Mouse (Mus musculus) Patski (cell line): ENCODE measurements around the gene Ankrd44. TPM values are rescaled to one million over a fixed set of nuclear protein-coding genes. Genes with fewer than 3 reads are reported as not detected.

Source experiments
- ATAC-seq: fragments of 100-300 bp; one replicate; pipeline ENCODE4 v1.8.0; 2021
- CTCF ChIA-PET: fragments of 350-600 bp; sonication (Branson Sonifier 250); formaldehyde crosslinking; loops from one replicate; lab custom pipeline; 2022; ENCODE audit warnings: inconsistent platforms; lab: Charles Lee
- POLR2A ChIA-PET: fragments of 350-600 bp; sonication (Branson Sonifier 250); formaldehyde crosslinking; loops from one replicate; lab custom pipeline; 2022; ENCODE audit warnings: antibody characterized with exemption, inconsistent platforms; lab: Charles Lee
- DNase-seq: peaks from one replicate; pipeline ENCODE4 v3.0.0-alpha.2; 2011; ENCODE audit warnings: low read depth, low spot score
- H3K27me3 ChIP-seq: fragments of 371-371 bp; one replicate; pipeline ENCODE4 v1.5.1; 2021
- CTCF ChIP-seq: fragments of 100-300 bp; IDR thresholded peaks from one replicate; pipeline ENCODE4 v1.5.1; 2021
- in situ Hi-C: fragments of 300-500 bp; cut with MboI; formaldehyde crosslinking; loops from 3 replicates; pipeline ENCODE4 v1.11.1; 2018; ENCODE audit warnings: low pct_unique_long_range_greater_than_20kb, mixed read lengths
- polyA plus RNA-seq: library from polyadenylated mRNA; unstranded; gene quantifications from one replicate; pipeline ENCODE4 v1.2.3, GENCODE M21; 2021

Gene Ankrd44
- polyA plus RNA-seq, 1 experiment from 2014 or later: 31.2 TPM

DNA sequence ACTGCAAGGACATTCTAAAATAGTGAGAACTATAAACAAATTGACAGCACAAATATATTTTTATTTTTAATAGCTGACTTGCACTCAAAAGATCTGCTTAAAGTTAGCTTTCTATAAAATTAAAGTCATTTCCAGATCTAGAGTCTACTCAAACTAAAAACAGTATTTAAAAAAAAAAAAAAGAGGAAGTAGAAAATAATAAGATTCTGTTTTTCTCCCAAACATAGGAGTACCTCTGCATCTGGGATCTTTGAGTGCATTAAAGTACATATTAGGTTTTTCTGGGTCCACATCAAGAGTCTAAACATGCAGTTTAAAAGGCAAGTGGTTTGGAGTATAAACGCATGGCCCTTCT, 15.0 kb downstream of the Ankrd44 start:
- no peak for TF ChIP-seq CTCF
- no peak for ATAC-seq
- POLR2A ChIA-PET: no interaction called here

GRCm38 (mm10) chr1:54910489-54911255, 15.5 kb downstream of the Ankrd44 start:
- CTCF ChIA-PET: interaction anchor here (1.3 to 1.5 kb wide), 2 partner anchors 9 to 14 kb away, joined by 4 to 6 read pairs; no protein-coding TSS in a partner anchor
- in situ Hi-C loops: no loop called here
- TF ChIP-seq CTCF: no peak
- no peak for DNase-seq
- POLR2A ChIA-PET: no interaction called here
- no peaks in the 10 kb centered on the region for H3K27me3 ChIP-seq
- no peak for ATAC-seq

More for the DNA sequence above, 15.0 kb downstream of the Ankrd44 start:
- H3K27me3 ChIP-seq: no peaks in the 10 kb centered on the region
- no peak for DNase-seq
- in situ Hi-C loops: no loop called here
- CTCF ChIA-PET: interaction anchor here (1.3 to 1.5 kb wide), 2 partner anchors 9 to 14 kb away, joined by 4 to 6 read pairs; no protein-coding TSS in a partner anchor

DNA sequence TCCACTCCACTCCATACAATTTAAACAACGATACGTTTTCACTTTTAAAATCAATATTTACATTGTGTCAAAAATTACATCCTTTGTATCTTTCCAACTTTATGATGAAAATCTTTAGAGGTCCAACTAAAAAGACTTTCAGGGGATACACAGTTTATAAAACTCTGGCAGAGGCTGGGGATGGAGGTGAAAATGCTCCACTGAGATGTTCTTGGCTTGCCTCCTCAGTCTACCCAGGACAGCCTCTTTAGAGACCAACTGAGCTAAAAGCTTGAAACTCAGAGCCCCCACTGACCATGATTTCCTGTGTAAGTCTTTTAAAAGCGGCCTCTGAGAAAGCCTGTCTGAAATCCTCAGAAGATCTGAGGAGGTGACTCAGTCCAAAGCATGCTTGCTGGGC, 17.4 kb downstream of the Ankrd44 start:
- ChIA-PET CTCF (interaction anchor here (0.8 to 1.2 kb wide), 2 partner anchors 10 to 15 kb away, joined by 3 to 4 read pairs; no protein-coding TSS in a partner anchor), POLR2A (no interaction called here)
- no peaks in the 10 kb centered on the region for H3K27me3 ChIP-seq
- ATAC-seq: no peak
- TF ChIP-seq CTCF: no peak
- DNase-seq: no peak
- in situ Hi-C loops: no loop called here

GRCm38 (mm10) chr1:54907066-54907639, 19.0 kb downstream of the Ankrd44 start:
- in situ Hi-C loops: no loop called here
- DNase-seq (no peak), ATAC-seq (no peak)
- no peaks in the 10 kb centered on the region for H3K27me3 ChIP-seq
- ChIA-PET POLR2A (interaction anchor here (0.8 kb wide), 1 partner anchor 10 kb away, joined by 3 read pairs; no protein-coding TSS in a partner anchor), CTCF (no interaction called here)
- no peak for TF ChIP-seq CTCF

- DNase-seq (no peak), ATAC-seq (no peak)
- CTCF ChIA-PET: no interaction called here
- POLR2A ChIA-PET: no interaction called here
- in situ Hi-C loops: no loop called here
- TF ChIP-seq CTCF: no peak
- H3K27me3 ChIP-seq: no peaks in the 10 kb centered on the region
Measured at GRCm38 (mm10) chr1:54906322-54906721, 19.9 kb downstream of the Ankrd44 start.

GRCm38 (mm10) chr1:54905632-54906031, 20.6 kb downstream of the Ankrd44 start:
- H3K27me3 ChIP-seq: no peaks in the 10 kb centered on the region
- CTCF ChIA-PET: no interaction called here

DNA sequence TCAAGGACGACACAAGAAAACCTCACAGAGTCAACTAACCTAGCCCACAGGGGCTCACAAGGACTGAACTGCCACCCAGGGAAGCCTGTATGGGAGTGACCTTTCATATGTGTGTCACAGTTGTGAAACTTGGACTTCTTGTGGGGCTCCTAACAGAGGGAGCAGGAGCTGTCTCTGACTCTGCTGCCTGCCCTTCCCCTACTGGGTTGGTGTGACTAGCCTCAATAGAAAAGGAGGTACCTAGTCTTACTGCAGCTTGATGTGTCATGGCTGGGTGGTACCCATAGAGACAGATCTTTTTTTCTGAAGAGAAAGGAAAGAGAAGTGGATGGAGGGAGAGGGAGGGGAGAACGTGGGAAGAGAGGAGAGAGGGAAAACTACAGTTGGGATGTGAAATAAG, 22.0 kb downstream of the Ankrd44 start:
- ChIA-PET POLR2A (interaction anchor here (1.0 kb wide), 1 partner anchor 18 kb away, joined by 5 read pairs; no protein-coding TSS in a partner anchor), CTCF (no interaction called here)
- H3K27me3 ChIP-seq: no peaks in the 10 kb centered on the region
- DNase-seq (no peak), ATAC-seq (no peak)
- no peak for TF ChIP-seq CTCF
- in situ Hi-C loops: no loop called here

More at GRCm38 (mm10) chr1:54905632-54906031, 20.6 kb downstream of the Ankrd44 start:
- no peak for ATAC-seq
- no peak for TF ChIP-seq CTCF
- DNase-seq: no peak
- POLR2A ChIA-PET: no interaction called here
- in situ Hi-C loops: no loop called here

DNA sequence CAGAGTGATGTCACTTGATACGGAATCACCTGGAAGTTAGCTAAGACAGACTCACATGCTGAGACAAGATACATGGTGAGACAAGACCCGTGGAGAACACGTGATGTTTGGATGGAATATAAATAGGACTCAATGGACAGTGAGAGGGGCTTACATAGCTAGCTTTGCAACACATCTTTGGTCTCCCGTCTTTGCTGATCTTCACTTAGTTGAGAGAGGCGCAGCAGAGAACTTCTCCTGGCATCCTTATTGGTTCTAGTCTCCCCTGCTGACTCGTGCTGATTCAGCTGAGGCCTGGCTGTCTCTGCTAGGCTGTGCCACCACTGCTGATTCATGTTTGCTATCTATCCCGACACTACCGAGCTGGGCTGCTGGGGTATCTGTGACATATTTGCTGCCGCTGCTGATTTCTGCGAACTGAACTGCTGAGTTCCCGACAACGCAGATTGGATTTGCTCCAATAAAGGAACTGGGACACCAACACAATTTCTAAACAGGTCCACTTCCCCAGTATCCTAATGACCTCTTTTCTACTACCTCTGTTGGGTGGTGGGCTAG, 23.4 kb downstream of the Ankrd44 start:
- no peak for ATAC-seq
- no peak for DNase-seq
- ChIA-PET POLR2A (no interaction called here), CTCF (interaction anchor here (1.9 kb wide), 1 partner anchor 9 kb away, joined by 6 read pairs; no protein-coding TSS in a partner anchor)
- in situ Hi-C loops: no loop called here
- H3K27me3 ChIP-seq: no peaks in the 10 kb centered on the region
- TF ChIP-seq CTCF: no peak

DNA sequence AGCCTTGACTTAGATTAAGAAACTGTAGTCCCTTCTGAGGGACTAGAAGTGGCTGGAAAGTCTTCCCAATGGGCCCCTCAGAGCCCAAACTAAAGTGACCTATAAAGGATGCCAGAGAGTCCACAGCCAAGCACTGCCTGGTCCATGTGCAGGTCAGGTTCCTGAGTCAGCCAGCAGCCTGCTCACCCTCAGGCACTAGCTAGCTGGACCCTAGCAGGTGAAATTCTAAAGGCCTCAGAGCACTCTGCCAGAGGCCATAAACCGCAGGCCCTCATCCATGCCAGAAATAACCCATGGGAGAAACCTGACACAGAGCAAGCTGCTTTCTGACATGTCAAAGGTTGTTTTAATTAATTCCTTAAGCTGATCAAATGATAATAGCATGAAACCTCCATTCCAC, 25.1 kb downstream of the Ankrd44 start:
- ATAC-seq (peak; percentile 23), DNase-seq (no peak)
- CTCF ChIA-PET: interaction anchor here (1.2 to 1.9 kb wide), 2 partner anchors 11 to 27 kb away, joined by 3 to 6 read pairs; no protein-coding TSS in a partner anchor
- POLR2A ChIA-PET: no interaction called here
- TF ChIP-seq CTCF: no peak
- no peaks in the 10 kb centered on the region for H3K27me3 ChIP-seq
- in situ Hi-C loops: no loop called here

DNA sequence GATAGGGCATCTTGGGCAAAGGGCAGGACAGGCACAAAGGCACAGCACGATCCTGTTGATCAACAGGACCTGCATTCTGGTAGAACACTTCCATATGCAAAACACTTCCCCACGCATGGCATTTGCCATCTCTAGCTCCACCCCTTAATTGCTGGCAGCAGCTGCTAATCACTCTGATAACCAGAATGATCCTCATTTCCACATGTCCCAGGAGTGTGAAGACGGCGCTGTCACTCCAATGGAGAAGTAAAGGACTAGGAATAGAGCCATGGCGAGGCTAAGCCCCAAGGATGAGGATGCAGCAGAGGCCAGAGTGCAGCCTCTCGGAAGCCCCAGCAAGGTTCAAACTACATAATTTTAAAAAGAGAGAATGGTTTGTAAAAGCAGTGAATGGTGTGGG, 26.9 kb downstream of the Ankrd44 start:
- ChIA-PET POLR2A (interaction anchor here (0.6 kb wide), 1 partner anchor 31 kb away, joined by 3 read pairs; no protein-coding TSS in a partner anchor), CTCF (interaction anchor here (0.9 to 1.5 kb wide), 4 partner anchors 10 to 24 kb away, joined by 3 to 4 read pairs (median 3); no protein-coding TSS in a partner anchor)
- ATAC-seq (no peak), DNase-seq (no peak)
- H3K27me3 ChIP-seq: no peaks in the 10 kb centered on the region
- no peak for TF ChIP-seq CTCF
- in situ Hi-C loops: no loop called here
